Mouse (Mus musculus) thymus, adult 2 months (tissue): ENCODE measurements around the gene Cdk10.

ENCODE experiments used
- CTCF ChIP-seq: fragments of 200-500 bp; IDR thresholded peaks from 2 replicates; pipeline ENCODE4 v1.5.1; 2012; ENCODE audit warnings: mild to moderate bottlenecking, control low read depth, low read length, moderate library complexity, borderline replicate concordance; ENCODE audit not compliant: control insufficient read depth, poor library complexity, insufficient read depth; ENCODE audit errors: extremely low read depth
- POLR2A ChIP-seq: fragments of 200-500 bp; IDR thresholded peaks from 2 replicates; pipeline ENCODE4 v1.6.1; 2012; ENCODE audit warnings: mild to moderate bottlenecking, low read length, control low read depth, moderate library complexity; ENCODE audit not compliant: control insufficient read depth, poor library complexity, insufficient read depth; ENCODE audit errors: extremely low read depth

DNA sequence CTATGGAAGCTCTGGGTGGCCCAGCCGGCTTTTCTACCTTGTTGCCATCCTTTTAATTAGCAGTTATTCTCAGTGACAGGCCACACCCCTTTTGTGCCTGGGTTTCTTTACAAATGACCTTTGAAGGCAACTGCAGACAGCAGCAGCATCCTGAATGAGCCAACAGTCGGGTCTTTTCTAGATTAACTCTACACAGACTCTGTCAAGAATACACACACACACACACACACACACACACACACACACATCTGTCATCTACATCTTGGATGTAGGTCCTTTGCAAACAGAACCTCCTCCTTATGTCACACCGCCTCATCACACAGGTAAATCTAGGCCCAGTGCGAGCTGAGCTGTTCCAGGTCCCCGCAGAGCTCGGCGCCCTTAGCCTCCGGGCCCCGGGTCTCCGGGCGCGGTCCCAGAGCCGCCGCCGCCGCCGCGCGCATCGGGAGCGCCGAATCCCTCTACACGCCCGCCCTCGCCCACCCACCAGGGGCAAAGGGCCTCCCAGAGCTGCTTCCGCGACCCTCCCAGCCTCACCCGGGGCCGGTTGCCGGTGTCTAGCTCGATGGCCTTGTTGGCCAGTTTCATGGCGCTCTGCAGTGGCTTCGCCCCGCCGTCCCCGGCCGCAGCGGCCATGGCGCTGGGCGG lies 28.9 kb downstream of the Cdk10 start:
- peak; percentile 39; the same call in 1 of the 2 replicates for TF ChIP-seq CTCF
- TF ChIP-seq POLR2A: 0 out of 2 replicates have a peak, but pooled peaks have one; percentile 23
